Mouse (Mus musculus) erythroblast, embryonic 14.5 days (primary cell): ENCODE measurements around the gene Als2cr12.

Experiments
- GATA1 ChIP-seq: IDR thresholded peaks from 2 replicates; pipeline ENCODE4 v1.6.1; 2012; ENCODE audit warnings: low read length, inconsistent platforms, mixed read lengths
- TAL1 ChIP-seq: IDR thresholded peaks from 3 replicates; pipeline ENCODE4 v1.6.1; 2012; ENCODE audit warnings: low read length, inconsistent platforms, mixed read lengths

- TF ChIP-seq GATA1 (no peak), TAL1 (no peak)
Observed at GRCm38 (mm10) chr1:58610166-58610565, 85.6 kb downstream of the Als2cr12 start.
